Mouse (Mus musculus) lung, embryonic 14.5 days (tissue): ENCODE measurements around the gene Lrriq3. TPM values are rescaled to one million over a fixed set of nuclear protein-coding genes. Genes with fewer than 3 reads are reported as not detected.
A peak's percentile ranks its signal among the peaks of the same experiment; 100 is the strongest.

Experiments
- ATAC-seq: fragments of 200-750 bp; cut with Nextera tagmentation; 2 replicates; pipeline ENCODE4 v1.8.0; 2017; ENCODE audit warnings: mild to moderate bottlenecking, moderate TSS enrichment, moderate library complexity; ENCODE audit not compliant: insufficient read depth
- DNase-seq: peaks from one replicate; pipeline ENCODE4 v3.0.0-alpha.2; 2015
- H3K27ac ChIP-seq: fragments of 300-500 bp; sonication (generic); 2 replicates; pipeline ENCODE4 v1.5.1; 2014; ENCODE audit warnings: low read depth, mild to moderate bottlenecking, moderate library complexity
- H3K27me3 ChIP-seq: fragments of 300-500 bp; sonication (generic); 2 replicates; pipeline ENCODE4 v1.6.1; 2014; ENCODE audit warnings: low read length, control low read depth; ENCODE audit not compliant: insufficient read depth
- H3K36me3 ChIP-seq: fragments of 300-500 bp; sonication (generic); 2 replicates; pipeline ENCODE4 v1.6.1; 2014; ENCODE audit warnings: control low read depth; ENCODE audit not compliant: insufficient read depth
- H3K4me1 ChIP-seq: fragments of 300-500 bp; sonication (generic); 2 replicates; pipeline ENCODE4 v1.6.1; 2014; ENCODE audit warnings: antibody characterized with exemption, control low read depth; ENCODE audit not compliant: insufficient read depth
- H3K4me2 ChIP-seq: fragments of 300-500 bp; sonication (generic); 2 replicates; pipeline ENCODE4 v1.6.1; 2014; ENCODE audit warnings: mild to moderate bottlenecking
- H3K4me3 ChIP-seq: fragments of 300-500 bp; sonication (generic); 2 replicates; pipeline ENCODE4 v1.5.1; 2014; ENCODE audit warnings: low read depth, low read length
- H3K9ac ChIP-seq: fragments of 300-500 bp; sonication (generic); 2 replicates; pipeline ENCODE4 v1.6.1; 2014
- H3K9me3 ChIP-seq: fragments of 300-500 bp; sonication (generic); 2 replicates; pipeline ENCODE4 v1.6.1; 2016; ENCODE audit warnings: low read depth, low read length, control low read depth
- CTCF ChIP-seq: IDR thresholded peaks from 2 replicates; pipeline ENCODE4 v1.5.1; 2016; ENCODE audit warnings: antibody characterized with exemption, low read depth
- WGBS: fragments of 180-500 bp; shearing (Covaris S2); extraction: QIAGEN DNeasy Blood & Tissue Kit; methylation state at CpG from one replicate; pipeline ENCODE4 v1.1.7; 2014; 5-methylcytosine and 5-hydroxymethylcytosine counted together
- polyA plus RNA-seq: library from polyadenylated mRNA; unstranded; fragments of >200 nt; fragmentation: Nextera tagmentation; extraction: Ambion mirVana; gene quantifications from 2 replicates; pipeline ENCODE4 v1.2.1, GENCODE M21; 2014

Lrriq3 gene
- polyA plus RNA-seq, 1 experiment from 2014 or later = 0.67 TPM

DNA sequence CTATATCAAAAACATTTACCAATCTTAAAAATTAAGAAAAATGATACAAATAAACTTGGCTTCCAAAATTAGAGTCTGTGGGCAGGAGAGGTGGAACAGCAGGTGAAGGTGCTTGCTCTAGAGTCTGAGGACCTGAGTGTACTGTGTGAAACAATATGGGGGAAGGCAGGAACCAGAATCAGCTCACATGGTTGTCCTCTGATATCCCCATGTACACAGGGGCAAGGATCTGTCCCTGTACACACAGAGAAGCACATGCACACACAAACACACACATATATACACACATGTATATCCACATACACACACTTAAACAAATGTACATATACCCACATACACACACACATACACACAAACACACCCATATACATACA, 33.8 kb upstream of the Lrriq3 start:
- ATAC-seq = no peak
- no peak for TF ChIP-seq CTCF
- H3K36me3 ChIP-seq = no peaks in the 10 kb centered on the region
- no peak for DNase-seq
- no peak overlapping the region for H3K27ac ChIP-seq
- no peaks in the 10 kb centered on the region for H3K4me1 ChIP-seq
- H3K27me3 ChIP-seq = no peaks in the 10 kb centered on the region
- H3K4me2 ChIP-seq = no peak overlapping the region
- H3K4me3 ChIP-seq = no peak overlapping the region
- no peak overlapping the region for H3K9ac ChIP-seq
- no peaks in the 10 kb centered on the region for H3K9me3 ChIP-seq

DNA sequence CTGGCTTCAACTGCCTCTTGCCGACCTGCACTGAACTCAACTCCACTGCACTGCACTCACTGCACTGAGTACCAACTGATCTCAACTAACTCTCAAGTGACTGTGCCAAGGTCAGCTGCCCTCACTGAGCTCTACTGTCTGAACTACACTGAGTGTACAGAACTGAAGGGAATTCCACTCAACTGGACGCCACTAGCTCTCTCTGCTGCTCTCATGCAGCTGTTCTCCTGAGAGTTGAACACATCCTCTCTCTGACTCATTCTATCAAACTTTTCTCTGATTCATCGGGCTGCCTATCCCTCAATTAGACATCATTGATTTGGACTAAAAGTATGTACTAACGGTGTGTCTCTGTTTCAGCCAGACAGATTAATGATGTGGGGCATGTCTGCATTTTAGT, 15.3 kb upstream of the Lrriq3 start:
- Histone ChIP-seq H3K4me1 (no peaks in the 10 kb centered on the region), H3K9me3 (no peaks in the 10 kb centered on the region), H3K27me3 (no peaks in the 10 kb centered on the region), H3K36me3 (no peaks in the 10 kb centered on the region), H3K9ac (no peak overlapping the region), H3K27ac (no peak overlapping the region), H3K4me3 (no peak overlapping the region), H3K4me2 (no peak overlapping the region)
- 72% methylated on average over 4 of the region's 4 CpGs for WGBS
- ATAC-seq (no peak), DNase-seq (no peak)
- TF ChIP-seq CTCF = no peak

DNA sequence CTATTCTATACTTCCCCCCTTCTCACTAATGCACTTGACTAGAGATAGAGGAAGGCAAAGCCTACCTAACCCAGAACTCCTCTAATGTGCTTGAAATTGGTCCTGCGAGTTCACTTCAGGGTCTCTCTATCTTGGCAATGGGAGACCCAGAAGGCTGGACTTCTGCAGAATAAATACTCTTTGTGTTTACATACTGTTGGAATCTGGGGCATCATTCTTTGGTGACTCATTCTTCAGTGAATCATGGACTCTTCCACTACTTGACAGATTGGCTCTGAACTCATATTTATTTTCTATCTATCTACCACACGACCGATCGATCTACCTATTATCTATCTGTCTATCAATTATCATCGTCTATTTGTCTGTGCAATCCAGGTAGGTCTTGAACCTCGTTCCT, 1.2 kb upstream of the Lrriq3 start:
- Histone ChIP-seq H3K4me3 (peak overlapping the region; percentile 65), H3K4me1 (no peaks in the 10 kb centered on the region; the same call in 1 of the 2 replicates), H3K27me3 (no peaks in the 10 kb centered on the region), H3K9ac (no peak overlapping the region), H3K4me2 (peak overlapping the region; percentile 74), H3K27ac (no peak overlapping the region), H3K9me3 (no peaks in the 10 kb centered on the region), H3K36me3 (peaks cover 9% of the 10 kb centered on the region; the same call in 1 of the 2 replicates)
- 84% methylated on average over 6 of the region's 6 CpGs for WGBS
- no peak for ATAC-seq
- TF ChIP-seq CTCF = no peak
- DNase-seq = no peak

DNA sequence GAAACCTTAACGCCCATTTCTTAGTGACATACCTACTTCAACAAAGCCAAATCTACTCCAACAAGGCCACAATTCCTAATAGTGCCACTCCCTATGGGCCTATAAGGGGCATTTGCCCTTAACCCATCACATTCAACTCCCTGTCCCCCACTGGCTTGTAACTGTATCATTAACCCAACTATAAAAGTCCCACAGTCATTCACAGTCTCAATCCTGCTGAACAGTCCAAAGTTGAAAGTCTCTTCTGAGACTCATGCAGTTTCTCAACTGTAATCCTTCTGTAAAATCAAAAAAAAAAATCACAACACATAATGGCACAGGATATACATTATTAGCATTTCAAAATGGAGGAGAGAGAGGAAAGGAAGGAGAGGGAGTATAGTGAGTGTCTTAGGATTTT, 6.0 kb downstream of the Lrriq3 start:
- 94% methylated on average over 1 of the region's 1 CpGs for WGBS
- Histone ChIP-seq H3K4me2 (no peak overlapping the region), H3K4me1 (no peaks in the 10 kb centered on the region), H3K9ac (no peak overlapping the region), H3K36me3 (no peaks in the 10 kb centered on the region), H3K27ac (no peak overlapping the region), H3K9me3 (no peaks in the 10 kb centered on the region), H3K4me3 (no peak overlapping the region), H3K27me3 (no peaks in the 10 kb centered on the region)
- DNase-seq (no peak), ATAC-seq (no peak)
- TF ChIP-seq CTCF = no peak

DNA sequence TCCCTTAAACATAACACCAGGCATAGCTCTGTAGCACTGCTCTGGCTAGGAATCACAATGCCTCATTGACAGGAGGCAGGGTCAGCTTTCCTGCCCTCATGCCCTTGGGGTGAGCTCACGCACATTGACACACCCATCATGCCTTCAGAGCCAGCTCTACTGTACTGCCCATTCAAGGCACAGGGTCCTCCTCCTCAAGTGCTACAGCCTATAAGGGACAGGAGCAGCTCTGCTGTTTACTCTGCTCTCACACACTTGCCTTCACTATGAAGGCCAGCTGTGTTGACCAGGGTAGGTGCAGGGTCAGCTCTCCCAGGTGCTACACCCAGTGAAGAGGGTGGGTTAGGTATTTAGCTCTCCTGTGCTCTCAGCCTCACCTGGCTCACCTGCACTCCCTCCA, 12.7 kb downstream of the Lrriq3 start:
- H3K4me1 ChIP-seq = no peaks in the 10 kb centered on the region
- H3K27me3 ChIP-seq = no peaks in the 10 kb centered on the region
- no peak overlapping the region for H3K4me2 ChIP-seq
- DNase-seq (no peak), ATAC-seq (peak; percentile 89)
- no peaks in the 10 kb centered on the region for H3K9me3 ChIP-seq
- TF ChIP-seq CTCF = no peak
- H3K36me3 ChIP-seq = no peaks in the 10 kb centered on the region
- H3K27ac ChIP-seq = no peak overlapping the region
- no peak overlapping the region for H3K9ac ChIP-seq
- H3K4me3 ChIP-seq = no peak overlapping the region
- WGBS = 41% methylated on average over 1 of the region's 1 CpGs

DNA sequence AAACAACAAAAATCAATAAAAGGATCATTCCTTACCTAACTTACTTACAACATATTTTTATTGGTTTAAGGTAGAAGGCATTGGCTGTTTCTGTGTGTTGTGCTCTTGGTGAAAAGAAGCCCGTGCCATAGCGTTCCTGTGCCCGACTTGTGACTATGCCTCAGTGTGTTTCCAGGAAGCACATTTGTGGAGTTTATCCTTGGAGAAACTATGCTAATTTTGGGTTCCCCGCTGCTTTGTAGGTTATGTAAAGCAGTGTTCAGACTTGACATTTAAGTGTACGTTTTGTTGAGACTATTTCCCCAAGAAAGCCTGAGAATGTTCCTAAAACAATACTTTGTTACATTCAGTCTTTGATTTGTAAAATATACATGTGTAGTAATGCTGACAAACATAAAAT, 44.5 kb downstream of the Lrriq3 start:
- DNase-seq = no peak
- Histone ChIP-seq H3K36me3 (no peaks in the 10 kb centered on the region), H3K27ac (no peak overlapping the region), H3K9me3 (no peaks in the 10 kb centered on the region), H3K9ac (no peak overlapping the region), H3K4me1 (no peaks in the 10 kb centered on the region), H3K4me2 (no peak overlapping the region), H3K4me3 (no peak overlapping the region), H3K27me3 (no peaks in the 10 kb centered on the region)
- 87% methylated on average over 5 of the region's 5 CpGs for WGBS
- TF ChIP-seq CTCF = no peak
- ATAC-seq = no peak

DNA sequence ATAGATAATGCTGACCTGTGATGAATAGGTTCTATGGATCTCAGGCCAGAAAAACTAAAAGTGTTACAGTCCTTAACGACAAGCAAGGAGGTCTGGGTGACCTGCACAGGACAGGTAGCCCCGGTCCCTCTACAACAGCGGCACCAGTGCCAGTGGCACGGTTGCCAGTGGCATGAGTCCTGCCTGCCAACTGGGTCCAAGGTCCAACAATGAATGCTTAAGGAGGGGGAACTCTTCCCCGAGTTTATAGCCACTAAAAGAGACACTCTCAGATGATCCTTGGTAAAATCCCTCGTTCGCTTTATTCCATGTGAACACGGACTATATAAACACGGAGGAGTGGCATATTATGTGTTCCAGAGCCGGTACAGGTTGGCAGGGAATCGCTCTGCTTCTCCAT, 47.8 kb downstream of the Lrriq3 start:
- 83% methylated on average over 11 of the region's 11 CpGs for WGBS
- no peak overlapping the region for H3K27ac ChIP-seq
- ATAC-seq = no peak
- no peak for DNase-seq
- no peaks in the 10 kb centered on the region for H3K36me3 ChIP-seq
- TF ChIP-seq CTCF = no peak
- H3K9ac ChIP-seq = no peak overlapping the region
- H3K9me3 ChIP-seq = no peaks in the 10 kb centered on the region
- H3K4me1 ChIP-seq = no peaks in the 10 kb centered on the region
- no peak overlapping the region for H3K4me2 ChIP-seq
- H3K27me3 ChIP-seq = no peaks in the 10 kb centered on the region
- no peak overlapping the region for H3K4me3 ChIP-seq

DNA sequence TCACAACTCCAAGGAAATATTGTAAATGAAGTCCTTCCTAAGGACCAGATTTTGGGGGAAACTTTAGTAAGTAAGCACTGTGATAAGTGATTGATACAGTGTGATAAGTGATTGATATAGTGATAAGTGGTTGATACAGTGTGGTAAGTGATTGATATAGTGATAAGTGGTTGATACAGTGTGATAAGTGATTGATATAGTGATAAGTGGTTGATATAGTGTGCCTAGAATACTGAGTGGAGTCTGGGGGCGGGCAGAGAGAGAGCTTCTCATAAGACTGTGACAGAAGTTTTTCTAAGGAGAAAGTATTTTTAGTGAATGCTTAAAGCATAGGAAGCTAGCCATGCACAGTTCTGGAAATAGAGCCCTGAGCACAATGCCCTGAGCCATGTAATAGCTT, 51.1 kb downstream of the Lrriq3 start:
- ATAC-seq = peak; percentile 80
- no peaks in the 10 kb centered on the region for H3K36me3 ChIP-seq
- 37% methylated on average over 1 of the region's 1 CpGs for WGBS
- no peak overlapping the region for H3K9ac ChIP-seq
- TF ChIP-seq CTCF = no peak
- DNase-seq = peak; percentile 15
- H3K27me3 ChIP-seq = no peaks in the 10 kb centered on the region
- no peak overlapping the region for H3K27ac ChIP-seq
- H3K9me3 ChIP-seq = no peaks in the 10 kb centered on the region
- H3K4me1 ChIP-seq = no peaks in the 10 kb centered on the region
- no peak overlapping the region for H3K4me2 ChIP-seq
- no peak overlapping the region for H3K4me3 ChIP-seq
